ENCODE assay signal across 27 mouse cellular contexts in the genomic region with DNA sequence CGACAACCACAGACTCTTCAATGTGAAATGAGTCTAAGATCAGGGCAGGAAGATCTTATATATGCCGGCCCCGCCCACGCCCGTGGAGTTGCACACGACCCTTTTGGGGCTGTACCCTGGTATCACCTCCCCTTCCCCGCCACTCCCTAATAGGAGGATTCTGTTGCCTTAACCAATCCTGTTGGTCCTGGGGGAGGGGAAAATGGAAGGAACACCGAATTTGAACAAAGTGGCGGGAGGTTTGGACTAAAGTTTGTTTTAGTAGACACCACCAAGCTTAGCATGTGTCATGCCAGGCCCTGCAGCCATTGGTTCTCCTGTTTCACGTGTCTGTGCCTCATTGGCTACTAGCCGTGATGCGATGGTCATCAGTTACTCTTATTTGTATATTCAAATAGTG. TPM values are rescaled to one million over a fixed set of nuclear protein-coding genes. Genes with fewer than 3 reads are reported as not detected.
"Had no signal": no experiment of that assay in that cellular context is flagged by ENCODE, and none has a peak within 500 bp of the region (broad histone marks: within the 10 kb centered on the region; RNA-seq: fewer than 3 reads in every experiment).

No protein-coding gene starts in this region.

- H3K4me1 ChIP-seq: limb, embryonic 10.5 days; limb, embryonic 13.5 days; liver, embryonic 12.5 days; liver, embryonic 15.5 days; midbrain, embryonic 12.5 days; midbrain, embryonic 15.5 days; neural tube, embryonic 12.5 days; neural tube, embryonic 15.5 days had no signal

- H3K27me3 ChIP-seq: midbrain, embryonic 12.5 days; midbrain, embryonic 15.5 days; neural tube, embryonic 12.5 days; neural tube, embryonic 15.5 days had no signal

- H3K9ac ChIP-seq: limb, embryonic 13.5 days; liver, embryonic 12.5 days; liver, embryonic 15.5 days; midbrain, embryonic 12.5 days; midbrain, embryonic 15.5 days; neural tube, embryonic 12.5 days; neural tube, embryonic 15.5 days had no signal

- DNase-seq: kidney, adult 2 months; kidney, postnatal 25 days; layer of hippocampus, adult 9-11 months; liver; lung, adult 2 months; lung, postnatal 14 days; thymus, adult 18-20 months; thymus, postnatal 14 days; thymus, postnatal 4 days had no signal

- H3K27ac ChIP-seq: kidney, postnatal 0 days; layer of hippocampus, adult 2 months; limb, embryonic 10.5 days; limb, embryonic 13.5 days; liver, embryonic 12.5 days; liver, embryonic 15.5 days; macrophage; midbrain, embryonic 12.5 days; midbrain, embryonic 15.5 days; neural tube, embryonic 12.5 days; neural tube, embryonic 15.5 days had no signal

- H3K9me3 ChIP-seq: limb, embryonic 10.5 days; limb, embryonic 13.5 days; liver, embryonic 12.5 days; liver, embryonic 15.5 days; midbrain, embryonic 12.5 days; midbrain, embryonic 15.5 days; neural tube, embryonic 12.5 days; neural tube, embryonic 15.5 days had no signal

- H3K4me2 ChIP-seq: limb, embryonic 13.5 days; liver, embryonic 12.5 days; liver, embryonic 15.5 days; midbrain, embryonic 12.5 days; midbrain, embryonic 15.5 days; neural tube, embryonic 12.5 days; neural tube, embryonic 15.5 days had no signal

- H3K4me3 ChIP-seq: layer of hippocampus, adult 2 months; limb, embryonic 10.5 days; limb, embryonic 13.5 days; liver, embryonic 12.5 days; liver, embryonic 15.5 days; midbrain, embryonic 12.5 days; midbrain, embryonic 15.5 days; neural tube, embryonic 12.5 days; neural tube, embryonic 15.5 days had no signal

- ATAC-seq: liver, embryonic 12.5 days; midbrain, embryonic 15.5 days had no signal

- H3K36me3 ChIP-seq: limb, embryonic 10.5 days; limb, embryonic 13.5 days; liver, embryonic 12.5 days; liver, embryonic 15.5 days; midbrain, embryonic 12.5 days; midbrain, embryonic 15.5 days; neural tube, embryonic 12.5 days; neural tube, embryonic 15.5 days had no signal

RNA-seq across cellular contexts. Expression of a gene that starts 2.8 kb away (rescaled TPM):
- total RNA-seq: megakaryocyte, adult 5-6 weeks had no signal
- polyA plus RNA-seq: kidney, adult 2 months; kidney, embryonic 14.5 days; kidney, postnatal 0 days; large intestine, adult 2 months; limb, embryonic 10.5 days; liver, embryonic 12.5 days; lung, adult 2 months; lung, embryonic 16.5 days; macrophage; neural tube, embryonic 12.5 days; small intestine, adult 2 months; spleen, adult 2 months had no signal

RNA-seq across cellular contexts. Expression of a gene that starts 24.9 kb away (rescaled TPM):
- total RNA-seq: megakaryocyte, adult 5-6 weeks had no signal
- polyA plus RNA-seq: kidney, adult 2 months; liver, embryonic 12.5 days; liver, embryonic 15.5 days; lung, adult 2 months; macrophage; small intestine, adult 2 months; spleen, adult 2 months had no signal

RNA-seq across cellular contexts. Expression of a gene that starts 42.6 kb away (rescaled TPM):
- total RNA-seq: layer of hippocampus, adult 2 months; left cerebral cortex, adult 18-20 months had no signal
- polyA plus RNA-seq: kidney, embryonic 14.5 days; lung, adult 2 months; small intestine, adult 2 months had no signal

RNA-seq across cellular contexts. Expression of a gene that starts 52.5 kb away (rescaled TPM):
- total RNA-seq: megakaryocyte, adult 5-6 weeks had no signal
- polyA plus RNA-seq: macrophage had no signal

RNA-seq across cellular contexts. Expression of a gene that starts 57.2 kb away (rescaled TPM):
- polyA plus RNA-seq: macrophage had no signal
